Mouse (Mus musculus): Measurements from ENCODE around the gene Ache. TPM values are rescaled to one million over a fixed set of nuclear protein-coding genes. Genes with fewer than 3 reads are reported as not detected.

Gene Ache
- total and polyA plus RNA-seq, 3 experiments = 0.13 to 0.23 TPM; not detected in 1

GRCm38 (mm10) chr5:137340222-137340621, 52.9 kb downstream of the Ache start:
- H3K4me1 ChIP-seq (ENCODE audit: control insufficient read depth in 1 of 2, insufficient read depth in 2 of 2) = peaks cover 1 to 12% of the 10 kb centered on the region in 2 experiments; a peak in 2 of 4 replicates
- H3K27ac ChIP-seq (ENCODE audit: insufficient read depth, low read depth) = no peak overlapping the region
- in situ Hi-C loops (cut with MboI; ENCODE audit: low pct_ligation_motif_present, low pct_unique_long_range_greater_than_20kb, low sequenced_read_pairs) (no loop called here), dilution Hi-C loops (cut with MboI; ENCODE audit: extremely low pct_ligation_motif_present, extremely low pct_unique_long_range_greater_than_20kb, low sequenced_read_pairs) (no loop called here)
- H3K27me3 ChIP-seq (replicated peaks) = peaks cover 33% of the 10 kb centered on the region
- H3K36me3 ChIP-seq (replicated peaks in 1 of 2; ENCODE audit: control insufficient read depth in 1 of 2, insufficient read depth in 1 of 2, low read length in 1 of 2) = no peaks in the 10 kb centered on the region
- H3K79me2 ChIP-seq (replicated peaks; ENCODE audit: control insufficient read depth, extremely low read depth, insufficient read depth, poor library complexity, severe bottlenecking) = no peaks in the 10 kb centered on the region
- H3K4me2 ChIP-seq (ENCODE audit: insufficient read depth, low read depth, poor library complexity, severe bottlenecking) = no peak overlapping the region
- no peak for DNase-seq (ENCODE audit: extremely low read depth)
- H3K9me3 ChIP-seq (replicated peaks; ENCODE audit: low read length) = peaks cover 6% of the 10 kb centered on the region
- no peak overlapping the region for H3K9ac ChIP-seq (ENCODE audit: insufficient read depth, low read depth)
- no peak overlapping the region for H3K4me3 ChIP-seq (replicated peaks in 1 of 3; ENCODE audit: low read depth in 2 of 3, low read length in 2 of 3, poor library complexity in 1 of 3)
- TF ChIP-seq NELFE (IDR thresholded peaks at IDR 0.05; ENCODE audit: low read depth, low read length) (no peak), CHD1 (IDR thresholded peaks at IDR 0.05; ENCODE audit: low read depth, low read length) (no peak), POLR2AphosphoS2 (IDR thresholded peaks at IDR 0.05; ENCODE audit: low read depth, low read length) (no peak), MAZ (IDR thresholded peaks at IDR 0.05; ENCODE audit: low read depth, low read length) (no peak), HCFC1 (IDR thresholded peaks at IDR 0.05; ENCODE audit: low read depth, low read length) (no peak), JUN (IDR thresholded peaks at IDR 0.05; ENCODE audit: insufficient read depth, low read depth, low read length) (no peak), CHD2 (IDR thresholded peaks at IDR 0.05; ENCODE audit: low read length) (no peak), SIN3A (IDR thresholded peaks at IDR 0.05; ENCODE audit: low read length) (no peak), ZC3H11A (IDR thresholded peaks at IDR 0.05; ENCODE audit: low read depth, low read length) (no peak), E2F4 (IDR thresholded peaks at IDR 0.05; ENCODE audit: insufficient replicate concordance, low read depth, low read length) (no peak), RCOR1 (conservative IDR thresholded peaks at IDR 0.05; ENCODE audit: low read depth, low read length) (no peak), ZKSCAN1 (IDR thresholded peaks at IDR 0.05; ENCODE audit: borderline replicate concordance, low read depth, low read length) (no peak), CTCF (conservative IDR thresholded peaks at IDR 0.05 in 1 of 2, IDR thresholded peaks at IDR 0.05 in 1 of 2; ENCODE audit: low read depth in 2 of 2, low read length in 2 of 2) (no peak), KAT2A (IDR thresholded peaks at IDR 0.05; ENCODE audit: insufficient replicate concordance, low read length) (no peak), ELF1 (IDR thresholded peaks at IDR 0.05; ENCODE audit: low read depth, low read length) (no peak)

- Histone ChIP-seq H3K4me2 (ENCODE audit: insufficient read depth, low read depth, poor library complexity, severe bottlenecking) (no peak overlapping the region), H3K27me3 (replicated peaks) (peaks cover 18% of the 10 kb centered on the region), H3K9ac (ENCODE audit: insufficient read depth, low read depth) (no peak overlapping the region), H3K4me1 (ENCODE audit: control insufficient read depth in 1 of 2, insufficient read depth in 2 of 2) (peaks cover 4 to 29% of the 10 kb centered on the region in 2 experiments; a peak in 2 of 4 replicates), H3K79me2 (replicated peaks; ENCODE audit: control insufficient read depth, extremely low read depth, insufficient read depth, poor library complexity, severe bottlenecking) (no peaks in the 10 kb centered on the region), H3K27ac (ENCODE audit: insufficient read depth, low read depth) (no peak overlapping the region), H3K4me3 (replicated peaks in 1 of 3; ENCODE audit: low read depth in 2 of 3, low read length in 2 of 3, poor library complexity in 1 of 3) (no peak overlapping the region), H3K9me3 (replicated peaks; ENCODE audit: low read length) (peaks cover 6% of the 10 kb centered on the region), H3K36me3 (replicated peaks in 1 of 2; ENCODE audit: control insufficient read depth in 1 of 2, insufficient read depth in 1 of 2, low read length in 1 of 2) (no peaks in the 10 kb centered on the region)
- dilution Hi-C loops (cut with MboI; ENCODE audit: extremely low pct_ligation_motif_present, extremely low pct_unique_long_range_greater_than_20kb, low sequenced_read_pairs) (no loop called here), in situ Hi-C loops (cut with MboI; ENCODE audit: low pct_ligation_motif_present, low pct_unique_long_range_greater_than_20kb, low sequenced_read_pairs) (no loop called here)
- TF ChIP-seq POLR2A (IDR thresholded peaks at IDR 0.05; ENCODE audit: low read depth, low read length) (no peak), CHD2 (IDR thresholded peaks at IDR 0.05; ENCODE audit: low read length) (no peak), TCF12 (IDR thresholded peaks at IDR 0.05; ENCODE audit: low read depth, low read length) (no peak), GABPA (IDR thresholded peaks at IDR 0.05; ENCODE audit: insufficient replicate concordance, low read depth, low read length) (no peak), CHD1 (IDR thresholded peaks at IDR 0.05; ENCODE audit: low read depth, low read length) (no peak), MAZ (IDR thresholded peaks at IDR 0.05; ENCODE audit: low read depth, low read length) (no peak), EP300 (IDR thresholded peaks at IDR 0.05; ENCODE audit: low read length) (no peak), ZNF384 (IDR thresholded peaks at IDR 0.05; ENCODE audit: low read depth, low read length) (no peak), MYC (IDR thresholded peaks at IDR 0.05; ENCODE audit: low read depth, low read length) (no peak), IRF4 (IDR thresholded peaks at IDR 0.05; ENCODE audit: low read depth, low read length) (no peak), POLR2AphosphoS2 (IDR thresholded peaks at IDR 0.05; ENCODE audit: low read depth, low read length) (no peak), MAFK (IDR thresholded peaks at IDR 0.05; ENCODE audit: insufficient replicate concordance, low read length) (no peak), SMC3 (IDR thresholded peaks at IDR 0.05; ENCODE audit: low read depth, low read length) (no peak), ETS1 (conservative IDR thresholded peaks at IDR 0.05; ENCODE audit: low read depth, low read length) (no peak), JUND (conservative IDR thresholded peaks at IDR 0.05; ENCODE audit: low read depth, low read length) (no peak)
- no peak for DNase-seq (ENCODE audit: extremely low read depth)
Observed at GRCm38 (mm10) chr5:137342407-137343012, 55.2 kb downstream of the Ache start.

All from CH12.LX (cell line).